Mouse (Mus musculus) intestine, postnatal 0 days (tissue): Measurements from ENCODE around the gene Pabpn1. TPM values are rescaled to one million over a fixed set of nuclear protein-coding genes. Genes with fewer than 3 reads are reported as not detected.

Experiments used
- ATAC-seq: fragments of 200-750 bp; cut with Nextera tagmentation; 2 replicates; pipeline ENCODE4 v1.8.0; 2017; ENCODE audit warnings: mild to moderate bottlenecking, moderate TSS enrichment, moderate library complexity
- H3K27ac ChIP-seq: fragments of 300-500 bp; sonication (generic); 2 replicates; pipeline ENCODE4 v1.5.1; 2014; ENCODE audit warnings: mild to moderate bottlenecking, low read depth, low read length, moderate library complexity
- H3K27me3 ChIP-seq: fragments of 300-500 bp; sonication (generic); replicated peaks from 2 replicates; pipeline ENCODE4 v1.6.1; 2014; ENCODE audit warnings: low read length, mixed read lengths; ENCODE audit not compliant: control insufficient read depth, insufficient read depth
- H3K36me3 ChIP-seq: fragments of 300-500 bp; sonication (generic); 2 replicates; pipeline ENCODE4 v1.6.1; 2014; ENCODE audit warnings: mild to moderate bottlenecking, moderate library complexity; ENCODE audit not compliant: control insufficient read depth, insufficient read depth
- H3K4me1 ChIP-seq: fragments of 300-500 bp; sonication (generic); replicated peaks from 2 replicates; pipeline ENCODE4 v1.6.1; 2014; ENCODE audit warnings: antibody characterized with exemption, low read length, mixed read lengths; ENCODE audit not compliant: control insufficient read depth, insufficient read depth
- H3K4me2 ChIP-seq: fragments of 300-500 bp; sonication (generic); replicated peaks from 2 replicates; pipeline ENCODE4 v1.6.1; 2014; ENCODE audit warnings: low read depth, mild to moderate bottlenecking, moderate library complexity
- H3K4me3 ChIP-seq: fragments of 300-500 bp; sonication (generic); 2 replicates; pipeline ENCODE4 v1.5.1; 2014; ENCODE audit warnings: low read depth, low read length
- H3K9ac ChIP-seq: fragments of 300-500 bp; sonication (generic); 2 replicates; pipeline ENCODE4 v1.6.1; 2014; ENCODE audit warnings: mild to moderate bottlenecking, low read depth, low read length
- H3K9me3 ChIP-seq: fragments of 300-500 bp; sonication (generic); 2 replicates; pipeline ENCODE4 v1.6.1; 2016; ENCODE audit warnings: mixed run types; ENCODE audit not compliant: control insufficient read depth
- CTCF ChIP-seq: sonication (generic); IDR thresholded peaks from 2 replicates; pipeline ENCODE4 v1.5.1; 2016; ENCODE audit warnings: low read depth, mild to moderate bottlenecking, control low read depth, antibody characterized with exemption, moderate library complexity
- WGBS: fragments of 180-500 bp; shearing (Covaris S2); extraction: QIAGEN DNeasy Blood & Tissue Kit; methylation state at CpG from one replicate; pipeline ENCODE4 v1.1.7; 2014; 5-methylcytosine and 5-hydroxymethylcytosine counted together
- polyA plus RNA-seq: library from polyadenylated mRNA; unstranded; fragments of >200 nt; fragmentation: Nextera tagmentation; extraction: Ambion mirVana; gene quantifications from 2 replicates; pipeline ENCODE4 v1.2.1, GENCODE M21; 2015

The Pabpn1 gene
- polyA plus RNA-seq, 1 experiment from 2014 or later = 60.9 TPM

DNA sequence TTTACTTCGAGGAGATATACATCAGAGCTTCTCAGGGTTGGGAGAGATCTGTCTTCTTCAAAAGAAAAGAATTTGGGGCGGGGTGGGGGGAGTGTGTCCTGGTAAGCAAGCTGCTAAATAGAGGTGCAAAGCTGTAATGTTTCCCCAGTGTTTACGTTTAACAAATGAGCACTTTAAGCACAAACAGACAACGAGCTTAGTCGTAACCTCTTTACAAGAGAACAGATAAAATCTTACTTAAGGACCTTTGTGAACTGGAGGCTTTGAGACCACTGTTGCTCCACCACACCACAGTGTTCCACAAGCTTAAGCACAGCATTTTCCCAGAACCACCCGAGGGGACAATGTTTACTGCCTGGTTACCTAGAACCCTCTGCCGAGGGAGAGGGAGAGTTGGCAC is 35.0 kb downstream of the Pabpn1 start:
- peaks cover 21% of the 10 kb centered on the region for H3K27me3 ChIP-seq
- peak overlapping the region; percentile 87 for H3K27ac ChIP-seq
- H3K9me3 ChIP-seq = no peaks in the 10 kb centered on the region
- 27% methylated on average over 7 of the region's 7 CpGs for WGBS
- peak overlapping the region; percentile 76 for H3K4me2 ChIP-seq
- no peak for ATAC-seq
- peak overlapping the region; percentile 51 for H3K4me3 ChIP-seq
- H3K9ac ChIP-seq = no peak overlapping the region
- TF ChIP-seq CTCF = no peak
- H3K4me1 ChIP-seq = 0 out of 2 replicates have a peak, but pooled peaks cover 2% of the 10 kb centered on the region
- no peaks in the 10 kb centered on the region for H3K36me3 ChIP-seq

DNA sequence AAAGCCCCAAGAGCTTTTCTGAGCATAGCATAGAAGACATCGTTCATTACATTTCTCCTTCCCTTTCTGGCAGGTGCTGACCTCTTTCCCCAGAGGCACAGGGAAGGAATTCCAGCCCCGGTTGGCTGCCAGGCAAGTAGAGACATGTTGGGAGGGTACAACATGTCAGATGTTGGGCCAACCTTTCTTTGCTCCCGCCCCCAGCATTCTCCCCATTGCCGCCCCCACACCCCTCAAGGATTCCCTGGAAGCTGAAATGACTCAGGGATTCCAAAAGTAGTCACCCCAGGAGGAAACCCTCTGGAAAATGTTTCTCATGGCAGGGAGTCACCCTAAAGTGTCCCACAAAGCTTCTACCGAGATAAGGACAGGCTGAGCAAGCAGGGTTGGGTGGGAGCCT is 37.5 kb downstream of the Pabpn1 start:
- no peak overlapping the region for H3K27ac ChIP-seq
- WGBS = 64% methylated on average over 5 of the region's 5 CpGs

DNA sequence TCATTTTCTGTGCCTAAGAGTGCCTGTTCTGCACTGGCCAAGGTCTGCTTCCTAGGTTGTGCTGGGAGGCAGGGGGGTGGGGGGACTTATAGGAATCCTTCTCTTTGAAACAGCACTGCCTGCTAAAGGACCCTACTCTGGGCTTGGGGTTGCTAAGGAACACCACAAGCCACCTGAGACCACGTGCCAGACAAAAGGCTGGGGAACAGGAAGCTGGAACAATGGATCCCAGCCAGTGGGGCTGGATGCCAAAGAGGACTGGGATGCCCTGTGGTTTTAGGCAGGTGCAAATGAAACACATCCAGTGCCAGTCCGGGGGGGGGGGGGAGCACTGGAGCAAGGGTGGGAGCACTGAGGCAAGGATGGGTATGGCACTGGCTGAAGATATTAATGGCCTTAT is 38.1 kb downstream of the Pabpn1 start:
- H3K27me3 ChIP-seq = peaks cover 22% of the 10 kb centered on the region
- 34% methylated on average over 2 of the region's 2 CpGs for WGBS
- H3K4me2 ChIP-seq = no peak overlapping the region
- H3K9me3 ChIP-seq = no peaks in the 10 kb centered on the region
- no peak for TF ChIP-seq CTCF
- 0 out of 2 replicates have a peak, but pooled peaks cover 2% of the 10 kb centered on the region for H3K4me1 ChIP-seq
- no peak overlapping the region for H3K27ac ChIP-seq
- H3K36me3 ChIP-seq = no peaks in the 10 kb centered on the region
- ATAC-seq = no peak
- H3K9ac ChIP-seq = no peak overlapping the region
- H3K4me3 ChIP-seq = no peak overlapping the region

More for the DNA sequence above, 37.5 kb downstream of the Pabpn1 start:
- Histone ChIP-seq H3K4me3 (no peak overlapping the region), H3K36me3 (no peaks in the 10 kb centered on the region), H3K9ac (no peak overlapping the region), H3K9me3 (no peaks in the 10 kb centered on the region), H3K27me3 (peaks cover 23% of the 10 kb centered on the region), H3K4me1 (0 out of 2 replicates have a peak, but pooled peaks cover 2% of the 10 kb centered on the region), H3K4me2 (no peak overlapping the region)
- TF ChIP-seq CTCF = no peak
- ATAC-seq = no peak

DNA sequence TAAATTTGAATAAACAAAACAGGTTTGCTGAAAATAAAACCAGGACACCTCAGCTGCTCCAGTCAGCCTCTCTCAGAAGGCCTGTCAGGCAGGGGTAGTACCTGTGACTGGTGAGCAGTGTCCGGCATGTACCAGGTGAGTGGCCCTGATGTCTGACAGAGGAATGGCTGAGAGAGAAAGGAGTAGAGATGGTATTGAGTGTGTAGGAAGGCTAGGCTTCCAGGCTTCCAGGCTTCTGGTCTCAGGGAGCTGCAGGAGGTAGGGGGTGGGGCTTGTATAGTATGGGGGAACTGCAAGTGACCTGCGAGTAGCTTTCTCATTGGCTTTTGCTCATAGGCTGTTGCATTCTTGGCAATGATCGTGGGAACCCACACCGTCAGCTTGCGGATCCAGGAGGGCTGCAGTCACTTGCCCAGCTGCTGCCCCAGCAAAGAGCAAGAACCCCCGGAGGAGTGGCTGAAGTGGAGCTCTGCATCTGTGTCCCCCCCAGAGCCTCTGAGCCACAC is 40.4 kb downstream of the Pabpn1 start, which contains the start of gene Il25:
Gene Il25 (plus strand): TSS at position 51 of the 506 bp plus-strand sequence.
- no peaks in the 10 kb centered on the region for H3K36me3 ChIP-seq
- no peak for TF ChIP-seq CTCF
- H3K9me3 ChIP-seq = no peaks in the 10 kb centered on the region
- no peaks in the 10 kb centered on the region for H3K4me1 ChIP-seq
- ATAC-seq = no peak
- 44% methylated on average over 6 of the region's 6 CpGs for WGBS
- no peak within 1 kb of the TSS for H3K9ac ChIP-seq
- H3K4me3 ChIP-seq = no peak within 1 kb of the TSS
- no peak within 1 kb of the TSS for H3K4me2 ChIP-seq
- 0 out of 2 replicates have a peak, but pooled peaks cover 6% of the 10 kb centered on the region for H3K27me3 ChIP-seq
- no peak within 1 kb of the TSS for H3K27ac ChIP-seq

DNA sequence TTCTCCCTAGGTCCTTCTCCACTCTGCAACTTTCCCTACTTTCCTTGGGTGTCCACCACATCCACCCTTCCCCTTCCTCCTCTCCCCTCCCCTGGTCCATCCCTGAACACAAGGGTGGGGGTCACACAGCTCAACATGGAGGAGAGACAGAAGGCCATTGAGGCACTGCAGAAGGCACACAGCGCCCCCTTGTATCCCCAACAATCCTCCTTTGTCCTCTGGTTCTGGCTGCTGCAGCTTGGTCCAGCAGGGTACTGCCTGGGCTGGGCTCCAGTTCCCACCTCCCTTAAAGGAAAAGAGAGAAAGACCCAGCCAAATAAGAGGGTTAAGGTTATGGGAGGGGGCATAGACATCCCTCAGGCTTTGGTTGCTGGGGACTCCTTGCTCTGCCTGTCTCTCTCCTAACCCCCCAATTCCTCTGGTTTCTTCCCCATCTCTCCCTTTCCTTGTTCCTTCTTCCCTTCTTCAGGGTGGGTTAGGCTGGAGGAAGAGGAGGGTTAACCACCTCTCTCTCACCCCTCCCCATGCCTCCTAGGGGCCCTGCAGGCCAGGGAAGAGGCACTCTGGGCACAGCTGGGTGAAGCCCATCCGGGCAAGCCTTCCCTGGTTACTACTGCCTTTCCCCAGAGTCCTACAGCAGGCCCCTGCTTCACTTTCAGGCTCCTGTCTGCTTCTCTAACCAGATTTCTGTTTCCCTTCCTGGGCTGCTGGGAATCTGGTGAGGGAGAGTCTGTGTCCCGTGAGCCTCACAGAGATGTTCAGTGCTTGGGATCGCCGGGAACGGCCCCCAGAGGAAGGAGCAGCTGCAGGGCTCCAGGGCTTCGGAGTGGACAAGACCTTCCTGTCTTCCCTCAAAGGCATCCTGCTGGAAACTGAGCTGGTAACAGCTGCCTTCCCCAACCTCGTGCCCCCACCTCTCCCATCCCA is 43.9 kb downstream of the Pabpn1 start, which contains the start of gene Cmtm5:
Gene Cmtm5 (plus strand): TSS at position 358 of the 927 bp plus-strand sequence.
- Histone ChIP-seq H3K9ac (no peak within 1 kb of the TSS), H3K4me2 (no peak within 1 kb of the TSS), H3K4me1 (no peaks in the 10 kb centered on the region), H3K27ac (no peak within 1 kb of the TSS), H3K36me3 (no peaks in the 10 kb centered on the region), H3K9me3 (no peaks in the 10 kb centered on the region), H3K4me3 (no peak within 1 kb of the TSS), H3K27me3 (0 out of 2 replicates have a peak, but pooled peaks cover 3% of the 10 kb centered on the region)
- 48% methylated on average over 8 of the region's 8 CpGs for WGBS
- ATAC-seq = no peak
- peak; percentile 49 for TF ChIP-seq CTCF

DNA sequence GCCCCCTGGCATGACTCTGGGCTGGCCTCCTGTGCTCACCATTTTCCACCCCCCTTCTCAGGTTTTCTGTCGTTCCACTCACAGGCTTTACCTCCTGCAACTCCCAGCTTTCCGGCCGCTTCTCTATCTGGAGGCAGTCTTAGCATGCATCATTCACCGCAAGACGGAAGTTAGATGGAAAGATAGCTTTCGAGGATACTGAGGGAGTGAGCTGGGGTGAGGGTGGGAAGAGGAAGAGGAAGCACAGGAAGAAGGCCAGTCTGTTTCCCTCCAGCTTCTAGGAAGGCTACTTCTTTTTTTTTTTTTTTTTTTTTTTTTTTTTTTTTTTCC is 44.5 kb downstream of the Pabpn1 start:
- Histone ChIP-seq H3K9me3 (no peaks in the 10 kb centered on the region), H3K27me3 (0 out of 2 replicates have a peak, but pooled peaks cover 3% of the 10 kb centered on the region), H3K9ac (no peak overlapping the region), H3K27ac (no peak overlapping the region), H3K4me2 (no peak overlapping the region), H3K36me3 (no peaks in the 10 kb centered on the region), H3K4me1 (no peaks in the 10 kb centered on the region), H3K4me3 (no peak overlapping the region)
- 46% methylated on average over 6 of the region's 6 CpGs for WGBS
- TF ChIP-seq CTCF = no peak
- ATAC-seq = no peak
